Mouse (Mus musculus): ENCODE data around the gene Larp7. TPM values are rescaled to one million over a fixed set of nuclear protein-coding genes. Genes with fewer than 3 reads are reported as not detected.

The Larp7 gene
- polyA plus RNA-seq, 1 experiment from 2014 or later = 25.6 TPM

GRCm38 (mm10) chr3:127547882-127548281, 5.3 kb downstream of the Larp7 start:
- H3K9ac ChIP-seq = no peak overlapping the region
- H3K27me3 ChIP-seq (ENCODE audit: control insufficient read depth, insufficient read depth, low read length) = no peaks in the 10 kb centered on the region
- peaks cover 39% of the 10 kb centered on the region for H3K36me3 ChIP-seq (replicated peaks; ENCODE audit: control insufficient read depth, insufficient read depth)
- DNase-seq (ENCODE audit: low spot score) (no peak), ATAC-seq (ENCODE audit: low FRiP score) (no peak)
- no peak overlapping the region for H3K4me2 ChIP-seq (replicated peaks)
- 0 out of 2 replicates have a peak, but pooled peaks cover 2% of the 10 kb centered on the region for H3K4me1 ChIP-seq (replicated peaks; ENCODE audit: control insufficient read depth, insufficient read depth, low read length)
- H3K9me3 ChIP-seq (ENCODE audit: control insufficient read depth, low read length) = no peaks in the 10 kb centered on the region
- no peak overlapping the region for H3K4me3 ChIP-seq (replicated peaks; ENCODE audit: low read length)
- no peak overlapping the region for H3K27ac ChIP-seq
- WGBS = 33% methylated on average over 5 of the region's 5 CpGs

GRCm38 (mm10) chr3:127544610-127545121, 8.5 kb downstream of the Larp7 start:
- 24% methylated on average over 5 of the region's 5 CpGs for WGBS
- Histone ChIP-seq H3K9ac (no peak overlapping the region), H3K27me3 (ENCODE audit: control insufficient read depth, insufficient read depth, low read length) (no peaks in the 10 kb centered on the region), H3K36me3 (replicated peaks; ENCODE audit: control insufficient read depth, insufficient read depth) (peaks cover 56% of the 10 kb centered on the region), H3K27ac (no peak overlapping the region), H3K4me2 (replicated peaks) (no peak overlapping the region), H3K4me3 (replicated peaks; ENCODE audit: low read length) (no peak overlapping the region), H3K4me1 (replicated peaks; ENCODE audit: control insufficient read depth, insufficient read depth, low read length) (no peaks in the 10 kb centered on the region), H3K9me3 (ENCODE audit: control insufficient read depth, low read length) (no peaks in the 10 kb centered on the region)
- ATAC-seq (ENCODE audit: low FRiP score) (no peak), DNase-seq (ENCODE audit: low spot score) (no peak)

GRCm38 (mm10) chr3:127543976-127544375, 9.2 kb downstream of the Larp7 start:
- Histone ChIP-seq H3K4me1 (replicated peaks; ENCODE audit: control insufficient read depth, insufficient read depth, low read length) (no peaks in the 10 kb centered on the region), H3K9me3 (ENCODE audit: control insufficient read depth, low read length) (no peaks in the 10 kb centered on the region), H3K9ac (no peak overlapping the region), H3K27me3 (ENCODE audit: control insufficient read depth, insufficient read depth, low read length) (no peaks in the 10 kb centered on the region), H3K4me3 (replicated peaks; ENCODE audit: low read length) (no peak overlapping the region), H3K4me2 (replicated peaks) (no peak overlapping the region), H3K36me3 (replicated peaks; ENCODE audit: control insufficient read depth, insufficient read depth) (peaks cover 56% of the 10 kb centered on the region), H3K27ac (no peak overlapping the region)
- ATAC-seq (ENCODE audit: low FRiP score) (no peak), DNase-seq (ENCODE audit: low spot score) (no peak)
- 77% methylated on average over 4 of the region's 4 CpGs for WGBS

- Histone ChIP-seq H3K4me3 (replicated peaks; ENCODE audit: low read length) (no peak overlapping the region), H3K9me3 (ENCODE audit: control insufficient read depth, low read length) (no peaks in the 10 kb centered on the region), H3K4me1 (replicated peaks; ENCODE audit: control insufficient read depth, insufficient read depth, low read length) (no peaks in the 10 kb centered on the region), H3K4me2 (replicated peaks) (no peak overlapping the region), H3K27me3 (ENCODE audit: control insufficient read depth, insufficient read depth, low read length) (no peaks in the 10 kb centered on the region), H3K27ac (no peak overlapping the region), H3K9ac (no peak overlapping the region), H3K36me3 (replicated peaks; ENCODE audit: control insufficient read depth, insufficient read depth) (peaks cover 33% of the 10 kb centered on the region)
- ATAC-seq (ENCODE audit: low FRiP score) (no peak), DNase-seq (ENCODE audit: low spot score) (no peak)
- 79% methylated on average over 6 of the region's 6 CpGs for WGBS
Measured at GRCm38 (mm10) chr3:127539193-127539592, 14.0 kb downstream of the Larp7 start.

GRCm38 (mm10) chr3:127530293-127530692, 22.9 kb downstream of the Larp7 start:
- H3K27me3 ChIP-seq (ENCODE audit: control insufficient read depth, insufficient read depth, low read length) = no peaks in the 10 kb centered on the region
- H3K4me2 ChIP-seq (replicated peaks) = no peak overlapping the region
- DNase-seq (ENCODE audit: low spot score) (no peak), ATAC-seq (ENCODE audit: low FRiP score) (no peak)
- 4% methylated on average over 4 of the region's 4 CpGs for WGBS
- H3K4me1 ChIP-seq (replicated peaks; ENCODE audit: control insufficient read depth, insufficient read depth, low read length) = no peaks in the 10 kb centered on the region
- no peak overlapping the region for H3K4me3 ChIP-seq (replicated peaks; ENCODE audit: low read length)
- no peaks in the 10 kb centered on the region for H3K9me3 ChIP-seq (ENCODE audit: control insufficient read depth, low read length)
- H3K9ac ChIP-seq = no peak overlapping the region
- H3K36me3 ChIP-seq (replicated peaks; ENCODE audit: control insufficient read depth, insufficient read depth) = no peaks in the 10 kb centered on the region
- H3K27ac ChIP-seq = no peak overlapping the region

- Histone ChIP-seq H3K4me2 (replicated peaks) (no peak overlapping the region), H3K4me3 (replicated peaks; ENCODE audit: low read length) (no peak overlapping the region), H3K36me3 (replicated peaks; ENCODE audit: control insufficient read depth, insufficient read depth) (no peaks in the 10 kb centered on the region), H3K27me3 (ENCODE audit: control insufficient read depth, insufficient read depth, low read length) (no peaks in the 10 kb centered on the region), H3K27ac (no peak overlapping the region), H3K4me1 (replicated peaks; ENCODE audit: control insufficient read depth, insufficient read depth, low read length) (no peaks in the 10 kb centered on the region), H3K9ac (no peak overlapping the region), H3K9me3 (ENCODE audit: control insufficient read depth, low read length) (no peaks in the 10 kb centered on the region)
- DNase-seq (ENCODE audit: low spot score) (no peak), ATAC-seq (ENCODE audit: low FRiP score) (no peak)
- 84% methylated on average over 4 of the region's 4 CpGs for WGBS
Measured at GRCm38 (mm10) chr3:127529824-127530223, 23.3 kb downstream of the Larp7 start.

GRCm38 (mm10) chr3:127529210-127529609, 23.9 kb downstream of the Larp7 start:
- Histone ChIP-seq H3K36me3 (replicated peaks; ENCODE audit: control insufficient read depth, insufficient read depth) (no peaks in the 10 kb centered on the region), H3K9ac (no peak overlapping the region), H3K4me3 (replicated peaks; ENCODE audit: low read length) (no peak overlapping the region), H3K27me3 (ENCODE audit: control insufficient read depth, insufficient read depth, low read length) (no peaks in the 10 kb centered on the region), H3K4me1 (replicated peaks; ENCODE audit: control insufficient read depth, insufficient read depth, low read length) (no peaks in the 10 kb centered on the region), H3K4me2 (replicated peaks) (no peak overlapping the region), H3K9me3 (ENCODE audit: control insufficient read depth, low read length) (no peaks in the 10 kb centered on the region), H3K27ac (no peak overlapping the region)
- WGBS = 87% methylated on average over 3 of the region's 3 CpGs
- DNase-seq (ENCODE audit: low spot score) (no peak), ATAC-seq (ENCODE audit: low FRiP score) (no peak)

- Histone ChIP-seq H3K4me2 (replicated peaks) (no peak overlapping the region), H3K27me3 (ENCODE audit: control insufficient read depth, insufficient read depth, low read length) (no peaks in the 10 kb centered on the region), H3K9ac (no peak overlapping the region), H3K27ac (no peak overlapping the region), H3K4me3 (replicated peaks; ENCODE audit: low read length) (no peak overlapping the region), H3K4me1 (replicated peaks; ENCODE audit: control insufficient read depth, insufficient read depth, low read length) (no peaks in the 10 kb centered on the region), H3K36me3 (replicated peaks; ENCODE audit: control insufficient read depth, insufficient read depth) (no peaks in the 10 kb centered on the region), H3K9me3 (ENCODE audit: control insufficient read depth, low read length) (no peaks in the 10 kb centered on the region)
- DNase-seq (ENCODE audit: low spot score) (no peak), ATAC-seq (ENCODE audit: low FRiP score) (no peak)
- 73% methylated on average over 5 of the region's 5 CpGs for WGBS
Measured at GRCm38 (mm10) chr3:127527465-127528034, 25.6 kb downstream of the Larp7 start.

- no peak for DNase-seq (ENCODE audit: low spot score)
- Histone ChIP-seq H3K36me3 (replicated peaks; ENCODE audit: control insufficient read depth, insufficient read depth) (no peaks in the 10 kb centered on the region), H3K27ac (no peak overlapping the region), H3K4me2 (replicated peaks) (no peak overlapping the region), H3K9me3 (ENCODE audit: control insufficient read depth, low read length) (no peaks in the 10 kb centered on the region), H3K9ac (no peak overlapping the region), H3K4me1 (replicated peaks; ENCODE audit: control insufficient read depth, insufficient read depth, low read length) (no peaks in the 10 kb centered on the region), H3K27me3 (ENCODE audit: control insufficient read depth, insufficient read depth, low read length) (no peaks in the 10 kb centered on the region), H3K4me3 (replicated peaks; ENCODE audit: low read length) (no peak overlapping the region)
- 79% methylated on average over 8 of the region's 8 CpGs for WGBS
- ATAC-seq (ENCODE audit: low FRiP score) = no peak
Measured at GRCm38 (mm10) chr3:127525188-127525819, 27.8 kb downstream of the Larp7 start.
